Comparison of ENCODE assay signal across 8 mouse cellular contexts in the genomic region with DNA sequence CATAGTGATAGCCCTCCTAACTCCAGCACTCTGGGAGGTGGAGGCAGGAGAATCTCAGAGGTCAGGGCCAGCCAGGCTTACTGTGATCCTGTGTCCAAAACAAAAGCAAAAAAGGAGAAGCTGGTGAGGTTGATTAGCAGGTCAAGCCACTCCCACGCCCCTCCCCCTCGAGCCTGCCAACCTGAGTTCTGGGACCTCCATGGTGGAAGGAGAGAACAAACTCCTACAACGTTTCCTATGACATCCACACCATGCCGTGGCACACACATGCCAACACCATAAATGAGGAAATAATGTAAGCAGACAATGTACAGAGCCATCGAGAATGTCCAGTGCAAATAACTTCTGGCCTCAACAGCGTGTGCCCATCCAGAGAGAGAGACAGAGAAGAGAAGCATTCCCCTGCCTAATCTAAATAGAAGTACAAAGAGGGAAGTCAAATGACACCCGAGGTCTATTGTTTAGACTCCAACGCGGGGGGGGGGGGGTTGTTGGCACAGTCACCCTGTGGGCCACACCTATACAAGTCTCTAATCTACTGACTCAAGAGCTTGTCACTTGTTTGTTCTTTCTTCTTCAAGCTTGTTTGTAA. TPM values are rescaled to one million over a fixed set of nuclear protein-coding genes. Genes with fewer than 3 reads are reported as not detected.
A peak's percentile ranks its signal among the peaks of the same experiment; 100 is the strongest.
DNase-seq lines count a peak whose midpoint lies in the region; ATAC-seq and TF ChIP-seq lines count a peak whose summit lies in the region.

No protein-coding gene starts in this region.

- no peak for ATAC-seq in embryonic facial prominence, embryonic 13.5 days (ENCODE audit: insufficient number of reproducible peaks, insufficient read depth, low FRiP score, low TSS enrichment, low read depth)
- peak; percentile 10 for ATAC-seq in heart, embryonic 14.5 days (ENCODE audit: insufficient number of reproducible peaks, insufficient read depth, low FRiP score, low read depth)

- H3K27me3 ChIP-seq in embryonic facial prominence, embryonic 13.5 days, result no peaks in the 10 kb centered on the region
- H3K27me3 ChIP-seq in heart, embryonic 14.5 days (ENCODE audit: control insufficient read depth, insufficient read depth, low read length), result no peaks in the 10 kb centered on the region

- H3K36me3 ChIP-seq in embryonic facial prominence, embryonic 13.5 days, result peaks cover 10% of the 10 kb centered on the region
- peaks cover 19% of the 10 kb centered on the region for H3K36me3 ChIP-seq in heart, embryonic 14.5 days (ENCODE audit: control insufficient read depth, insufficient read depth, low read length)

- peak overlapping the region; percentile 58 for H3K4me2 ChIP-seq in embryonic facial prominence, embryonic 13.5 days
- peak overlapping the region; percentile 55 for H3K4me2 ChIP-seq in heart, embryonic 14.5 days (ENCODE audit: low read length)

- no peak for TF ChIP-seq CTCF in left cerebral cortex, adult 2 months (IDR thresholded peaks at IDR 0.05)

- peak overlapping the region; percentile 82 for H3K27ac ChIP-seq in embryonic facial prominence, embryonic 13.5 days
- H3K27ac ChIP-seq in heart, embryonic 14.5 days (replicated peaks in 1 of 2; ENCODE audit: control insufficient read depth in 1 of 2, insufficient read depth in 1 of 2, low read depth in 2 of 2, low read length in 2 of 2), result peak overlapping the region; percentile 93 to 100
- H3K27ac ChIP-seq in left cerebral cortex, adult 2 months, result no peak overlapping the region; the same call in 1 of the 2 replicates

- H3K9ac ChIP-seq in embryonic facial prominence, embryonic 13.5 days, result peak overlapping the region; percentile 58
- H3K9ac ChIP-seq in heart, embryonic 14.5 days (ENCODE audit: low read length), result peak overlapping the region; percentile 44

- H3K4me3 ChIP-seq in embryonic facial prominence, embryonic 13.5 days, result peak overlapping the region; percentile 32
- H3K4me3 ChIP-seq in heart, embryonic 14.5 days (ENCODE audit: control insufficient read depth in 1 of 2, insufficient read depth in 1 of 2, low read depth in 1 of 2, low read length in 2 of 2), result peak overlapping the region; percentile 10 to 25
- no peak overlapping the region; the same call in 1 of the 2 replicates for H3K4me3 ChIP-seq in left cerebral cortex, adult 2 months

- peak; percentile 38 for DNase-seq in right cerebral cortex, postnatal 14 days
- no peak for DNase-seq in right cerebral cortex, postnatal 4 days
- DNase-seq in kidney, postnatal 10 days, result peak; percentile 81
- DNase-seq in lung, postnatal 4 days, result peak; percentile 77 to 78
- DNase-seq in spleen, adult 12 weeks (ENCODE audit: low spot score), result peak; percentile 55
- DNase-seq in left cerebral cortex, adult 2 months (ENCODE audit: extremely low spot score in 1 of 2, low spot score in 2 of 2), result no peak

- intact Hi-C loops in left cerebral cortex, adult 2 months (cut with DNase I), result loop anchor here (2.0 kb wide), 2 partner anchors 45 to 53 kb away; no protein-coding TSS in a partner anchor

- 7% methylated on average over 9 of the region's 9 CpGs for WGBS in embryonic facial prominence, embryonic 13.5 days
- WGBS in heart, embryonic 14.5 days, result 8% methylated on average over 9 of the region's 9 CpGs

- peaks cover 42% of the 10 kb centered on the region for H3K4me1 ChIP-seq in embryonic facial prominence, embryonic 13.5 days
- peaks cover 22 to 42% of the 10 kb centered on the region in 2 experiments for H3K4me1 ChIP-seq in heart, embryonic 14.5 days (ENCODE audit: control insufficient read depth in 2 of 2, insufficient read depth in 2 of 2, low read length in 2 of 2)

- H3K9me3 ChIP-seq in embryonic facial prominence, embryonic 13.5 days, result no peaks in the 10 kb centered on the region
- no peaks in the 10 kb centered on the region for H3K9me3 ChIP-seq in heart, embryonic 14.5 days (ENCODE audit: control insufficient read depth, low read length)

RNA-seq across cellular contexts. Expression of gene Pnrc2, which starts 2.4 kb away (rescaled TPM):
- polyA plus RNA-seq in embryonic facial prominence, embryonic 13.5 days (2015; fragmentation: Nextera tagmentation; extraction: Ambion mirVana), result 183 and 196 TPM in 2 replicates
- 133 and 137 TPM in 2 replicates for polyA plus RNA-seq in heart, embryonic 14.5 days (2014; fragmentation: Nextera tagmentation; extraction: Ambion mirVana)
- total RNA-seq in left cerebral cortex, adult 2 months (2021), result 10 to 100 TPM; 41.1 to 41.7 TPM

RNA-seq across cellular contexts. Expression of gene Cnr2, which starts 19.1 kb away (rescaled TPM):
- polyA plus RNA-seq in embryonic facial prominence, embryonic 13.5 days (2015; fragmentation: Nextera tagmentation; extraction: Ambion mirVana), result 0.51 and 0.55 TPM in 2 replicates
- 0.36 and 0.38 TPM in 2 replicates for polyA plus RNA-seq in heart, embryonic 14.5 days (2014; fragmentation: Nextera tagmentation; extraction: Ambion mirVana)
- total RNA-seq in left cerebral cortex, adult 2 months (2021), result under 1 TPM in 1 of 2 experiments, not detected in 1; 0.11 TPM

RNA-seq across cellular contexts. Expression of gene Srsf10, which starts 20.5 kb away (rescaled TPM):
- polyA plus RNA-seq in embryonic facial prominence, embryonic 13.5 days (2015; fragmentation: Nextera tagmentation; extraction: Ambion mirVana), result 324 and 327 TPM in 2 replicates
- 144 and 147 TPM in 2 replicates for polyA plus RNA-seq in heart, embryonic 14.5 days (2014; fragmentation: Nextera tagmentation; extraction: Ambion mirVana)
- total RNA-seq in left cerebral cortex, adult 2 months (2021), result 10 to 100 TPM; 70.8 to 82.2 TPM

RNA-seq across cellular contexts. Expression of gene Fuca1, which starts 44.4 kb away (rescaled TPM):
- 66.6 and 75.1 TPM in 2 replicates for polyA plus RNA-seq in embryonic facial prominence, embryonic 13.5 days (2015; fragmentation: Nextera tagmentation; extraction: Ambion mirVana)
- 50.1 and 63.0 TPM in 2 replicates for polyA plus RNA-seq in heart, embryonic 14.5 days (2014; fragmentation: Nextera tagmentation; extraction: Ambion mirVana)
- total RNA-seq in left cerebral cortex, adult 2 months (2021), result 10 to 100 TPM; 34.9 to 37.9 TPM

Comparison
In these comparisons a context has a peak if more than half of its experiments do, and no peak if none do; other contexts are left out.
1. DNase-seq: peak in right cerebral cortex, postnatal 14 days (single experiment), kidney, postnatal 10 days (single experiment), lung, postnatal 4 days (2 of 2) and spleen, adult 12 weeks (single experiment); none in right cerebral cortex, postnatal 4 days (single experiment) and left cerebral cortex, adult 2 months (0 of 2).